Mouse (Mus musculus) lung, adult 2 months (tissue): Measurements from ENCODE around the gene Pkm. TPM values are rescaled to one million over a fixed set of nuclear protein-coding genes. Genes with fewer than 3 reads are reported as not detected.

Experiments used
- DNase-seq: peaks from one replicate; pipeline ENCODE4 v3.0.0; 2022
- H3K4me1 ChIP-seq: fragments of 200-500 bp; 2 replicates; pipeline ENCODE4 v1.6.1; 2011; ENCODE audit warnings: low read length; ENCODE audit not compliant: control insufficient read depth, insufficient read depth
- H3K4me3 ChIP-seq: fragments of 200-500 bp; replicated peaks from 2 replicates; pipeline ENCODE3; 2011; ENCODE audit warnings: low read depth, mild to moderate bottlenecking, control low read depth, low read length; ENCODE audit errors: extremely low read depth
- CTCF ChIP-seq: fragments of 200-500 bp; IDR thresholded peaks from 2 replicates; pipeline ENCODE4 v1.5.1; 2011; ENCODE audit warnings: mild to moderate bottlenecking, low read length, control low read depth; ENCODE audit not compliant: insufficient read depth
- POLR2A ChIP-seq: fragments of 200-500 bp; IDR thresholded peaks from 2 replicates; pipeline ENCODE4 v1.6.1; 2011; ENCODE audit warnings: low read depth, mild to moderate bottlenecking, control low read depth, low read length, borderline replicate concordance; ENCODE audit errors: extremely low read depth
- WGBS: fragments of 180-500 bp; shearing (Covaris S2); methylation state at CpG from one replicate; pipeline ENCODE4 v1.1.7; 2018; 5-methylcytosine and 5-hydroxymethylcytosine counted together
- polyA plus RNA-seq: library from polyadenylated mRNA; depleted of rRNA; stranded (reverse); fragments of >200 nt; gene quantifications from 2 replicates; pipeline ENCODE4 v1.2.3, GENCODE M21; 2012

Pkm gene
- polyA plus RNA-seq, 1 experiment = 708 TPM

DNA sequence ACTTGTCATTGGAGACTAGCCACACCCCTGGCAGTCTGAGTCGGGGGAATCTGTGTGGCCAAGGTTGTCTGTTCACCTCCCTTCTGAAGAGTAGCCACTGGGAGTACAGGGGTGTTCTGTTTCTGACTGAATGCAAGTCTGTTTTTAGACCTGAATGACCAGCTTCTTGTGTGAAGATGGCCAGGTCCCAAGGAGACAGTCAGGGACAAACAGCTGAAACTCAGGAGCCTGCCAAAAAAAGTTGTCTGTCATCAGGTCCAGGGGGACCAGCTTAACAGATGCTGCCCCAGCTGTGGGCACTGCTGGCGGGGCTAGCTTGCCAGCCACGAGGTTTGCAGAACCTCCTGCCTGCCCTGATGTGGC, 39.3 kb downstream of the Pkm start:
- peaks cover 13% of the 10 kb centered on the region for H3K4me1 ChIP-seq
- TF ChIP-seq CTCF = no peak
- TF ChIP-seq POLR2A = no peak
- H3K4me3 ChIP-seq = no peak overlapping the region
- peak; percentile 31 for DNase-seq
- 24% methylated on average over 3 of the region's 3 CpGs for WGBS

DNA sequence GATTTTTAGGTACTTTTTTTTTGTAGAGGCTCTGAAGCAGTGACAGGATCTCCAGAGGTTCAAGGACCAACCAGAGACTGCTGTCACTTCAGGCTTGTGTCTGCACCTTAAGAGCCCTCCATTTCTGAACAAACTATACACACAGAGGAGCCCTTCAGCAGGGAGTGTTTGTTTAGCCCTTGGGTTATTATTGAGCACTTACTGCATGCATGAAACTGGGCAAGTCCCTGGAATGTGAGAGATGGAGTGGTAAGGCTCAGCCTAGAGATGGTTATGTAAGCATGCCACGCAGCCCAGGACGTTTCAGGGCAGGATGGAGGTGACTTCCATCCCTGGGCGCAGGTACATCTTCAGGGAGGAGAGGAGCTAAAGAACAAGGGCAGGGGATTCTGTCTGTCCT, 40.2 kb downstream of the Pkm start:
- peaks cover 16% of the 10 kb centered on the region for H3K4me1 ChIP-seq
- peak; percentile 67 for DNase-seq
- TF ChIP-seq POLR2A = peak; percentile 32; the same call in 1 of the 2 replicates
- no peak for TF ChIP-seq CTCF
- 71% methylated on average over 3 of the region's 3 CpGs for WGBS
- no peak overlapping the region for H3K4me3 ChIP-seq

DNA sequence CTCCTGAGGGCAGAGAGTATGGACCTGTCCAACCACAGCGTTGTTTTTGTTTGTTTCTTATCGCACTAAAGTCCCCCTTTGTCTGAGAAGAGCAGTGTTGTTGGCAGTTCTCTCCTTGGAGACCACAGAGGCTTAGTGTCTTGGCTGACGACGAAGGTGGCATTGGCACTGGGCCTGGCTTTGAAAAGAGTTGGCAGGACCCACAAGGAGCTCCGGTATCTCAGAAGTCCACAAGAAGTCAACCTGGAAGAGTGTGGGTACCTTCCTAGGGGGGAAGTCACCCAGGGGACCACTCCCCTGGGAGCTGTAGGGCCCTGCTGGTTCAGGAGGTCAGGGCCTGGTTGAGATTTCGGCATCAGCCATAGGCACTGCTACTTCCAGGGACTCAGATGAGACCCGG, 44.9 kb downstream of the Pkm start:
- 43% methylated on average over 7 of the region's 7 CpGs for WGBS
- no peak for TF ChIP-seq CTCF
- no peak for TF ChIP-seq POLR2A
- peaks cover 3% of the 10 kb centered on the region; the same call in 1 of the 2 replicates for H3K4me1 ChIP-seq
- peak; percentile 58 for DNase-seq
- H3K4me3 ChIP-seq = no peak overlapping the region

DNA sequence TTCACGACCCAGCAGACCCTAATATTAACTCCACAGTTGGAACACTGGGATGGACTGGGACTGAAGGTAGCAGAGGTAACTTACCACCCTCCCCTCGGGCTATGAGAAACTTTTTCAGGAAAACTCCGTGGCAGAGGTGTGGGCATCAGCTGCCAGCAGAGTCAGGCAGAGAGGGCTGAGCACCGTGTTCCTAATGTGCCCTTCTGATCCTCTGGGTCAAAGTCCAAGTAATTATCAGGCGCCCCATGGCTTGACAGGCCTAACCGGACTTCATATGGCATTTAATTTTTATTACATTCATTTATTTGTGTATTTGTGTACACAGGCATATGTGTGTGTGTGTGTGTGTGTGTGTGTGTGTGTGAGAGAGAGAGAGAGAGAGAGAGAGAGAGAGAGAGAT, 46.9 kb downstream of the Pkm start:
- DNase-seq = no peak
- no peak overlapping the region for H3K4me3 ChIP-seq
- peaks cover 12% of the 10 kb centered on the region for H3K4me1 ChIP-seq
- 69% methylated on average over 6 of the region's 6 CpGs for WGBS
- TF ChIP-seq POLR2A = no peak

DNA sequence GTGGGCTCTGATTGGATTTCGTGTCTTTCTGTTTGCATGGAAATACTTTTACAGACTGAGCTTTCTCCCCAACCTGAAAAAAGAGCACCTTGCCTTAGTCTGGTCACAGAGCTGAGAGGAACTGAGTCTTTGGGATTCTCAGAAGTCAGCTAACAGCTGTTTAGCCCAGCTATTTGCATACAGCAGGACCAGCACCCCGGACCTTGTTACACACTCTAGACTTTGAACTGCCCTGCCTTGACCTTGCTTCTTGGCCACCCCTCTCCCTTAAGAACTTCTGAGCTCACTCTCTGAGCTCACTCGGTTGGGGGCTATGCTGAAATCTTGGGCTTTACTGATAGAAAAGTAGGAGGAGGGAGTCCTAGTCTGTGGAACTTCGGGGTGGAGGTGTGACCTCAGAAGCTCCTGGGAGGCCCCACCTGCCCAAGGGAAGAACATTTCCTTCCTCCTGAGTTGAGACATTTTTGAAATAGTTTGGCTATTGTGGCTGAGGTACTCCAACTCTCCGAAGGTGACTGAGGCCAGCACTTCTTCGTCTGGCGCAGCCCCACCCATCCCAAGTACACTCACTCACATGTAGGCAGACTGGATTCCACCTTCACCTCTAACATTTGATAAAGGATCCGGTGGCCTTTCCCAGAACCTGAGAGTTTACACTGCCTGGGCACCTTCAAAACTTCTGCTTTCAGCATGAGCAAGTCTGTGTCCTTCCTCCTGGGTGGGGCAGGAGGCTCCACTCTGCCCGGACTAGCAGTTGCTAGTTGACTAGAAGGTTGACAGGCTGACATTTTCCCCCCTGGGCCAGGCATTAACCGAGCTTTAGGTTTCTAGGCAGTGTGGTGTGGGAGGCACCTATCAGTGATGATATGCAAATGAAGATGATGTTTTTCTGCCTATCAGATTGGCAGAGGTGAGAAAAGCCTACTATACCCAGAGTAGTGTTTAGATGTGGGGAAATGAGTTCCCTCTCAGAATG, 51.0 kb downstream of the Pkm start:
- peak; percentile 29 for DNase-seq
- WGBS = 43% methylated on average over 10 of the region's 10 CpGs
- no peak for TF ChIP-seq POLR2A
- TF ChIP-seq CTCF = no peak

DNA sequence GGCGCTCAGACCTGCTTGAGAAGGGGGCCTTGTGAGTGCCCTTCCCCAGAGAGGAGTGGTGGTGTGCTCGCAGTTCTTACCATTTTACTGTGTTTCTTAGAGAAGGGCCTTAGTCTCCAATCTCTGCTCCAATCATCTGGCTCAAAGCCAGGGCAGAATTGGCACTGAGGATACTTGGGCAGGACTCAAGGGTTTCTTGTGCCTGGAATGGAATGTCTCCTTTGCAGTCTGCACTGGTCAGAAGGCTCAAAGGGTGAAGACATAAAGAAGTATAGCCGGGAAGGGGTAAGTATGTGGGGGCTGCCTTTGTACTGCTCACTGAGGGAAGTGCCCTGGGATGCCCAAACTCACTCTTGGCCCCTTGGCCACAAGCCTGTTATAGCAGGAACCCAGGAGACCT, 53.1 kb downstream of the Pkm start:
- 42% methylated on average over 3 of the region's 3 CpGs for whole genome bisulfite sequencing
- TF ChIP-seq CTCF (no peak), POLR2A (peak; percentile 24; the same call in 1 of the 2 replicates)
- H3K4me1 ChIP-seq = peaks cover 18% of the 10 kb centered on the region
- H3K4me3 ChIP-seq = no peak overlapping the region
- DNase-seq = peak; percentile 80

More for the DNA sequence above, 51.0 kb downstream of the Pkm start:
- peaks cover 18% of the 10 kb centered on the region for H3K4me1 ChIP-seq
- no peak overlapping the region for H3K4me3 ChIP-seq

DNA sequence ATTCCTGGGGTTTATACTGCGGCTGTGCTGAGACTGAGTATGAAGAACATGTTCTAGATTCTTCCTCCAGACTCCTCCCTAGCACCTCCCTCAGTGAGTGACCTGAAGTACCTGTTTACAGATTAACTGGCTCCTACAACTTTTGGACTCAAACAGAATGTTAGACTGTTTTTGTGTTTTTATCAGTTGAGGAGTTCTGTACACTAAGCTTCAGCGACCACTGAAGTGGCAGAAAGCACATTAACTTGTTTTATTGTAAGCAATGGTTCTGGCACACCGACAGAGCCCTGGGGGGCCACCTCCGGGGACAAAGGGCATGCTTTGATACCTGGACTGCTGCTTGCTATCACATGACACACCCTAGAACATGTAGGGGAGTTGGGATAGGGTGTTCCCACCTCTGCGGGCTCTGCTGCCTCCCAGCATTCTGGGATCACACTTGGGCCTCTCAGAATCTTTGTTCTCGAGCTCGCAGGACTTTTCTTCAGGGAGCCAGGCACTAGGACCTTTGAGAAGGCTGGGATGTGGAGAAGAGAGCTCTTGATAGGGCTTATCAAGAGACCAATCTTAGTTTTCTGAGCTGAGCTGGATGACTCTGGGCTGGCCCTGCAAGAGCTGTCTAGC, 60.2 kb downstream of the Pkm start:
- peak; percentile 55 for DNase-seq
- TF ChIP-seq CTCF (0 out of 2 replicates have a peak, but pooled peaks have one; percentile 7), POLR2A (no peak)
- no peak overlapping the region for H3K4me3 ChIP-seq
- WGBS = 51% methylated on average over 7 of the region's 7 CpGs
- H3K4me1 ChIP-seq = peaks cover 9% of the 10 kb centered on the region

DNA sequence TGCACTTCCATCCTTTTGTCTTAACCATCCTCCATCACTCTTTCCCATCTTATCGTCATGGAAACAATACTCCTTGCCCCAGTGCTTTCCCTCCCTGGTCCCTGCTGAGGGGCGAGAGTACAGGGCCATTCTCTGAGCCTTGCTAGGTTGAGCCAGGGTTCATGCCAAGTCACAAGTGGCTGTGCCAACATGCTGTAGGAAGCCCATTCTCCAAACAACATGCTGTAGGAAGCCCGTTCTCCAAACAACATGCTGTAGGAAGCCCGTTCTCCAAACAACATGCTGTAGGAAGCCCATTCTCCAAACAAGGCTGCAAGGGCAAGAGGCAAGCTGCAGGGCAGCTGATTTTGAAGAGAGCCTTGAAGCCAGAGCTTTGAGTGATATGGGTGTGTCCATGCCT, 62.1 kb downstream of the Pkm start:
- no peak overlapping the region for H3K4me3 ChIP-seq
- 35% methylated on average over 4 of the region's 4 CpGs for WGBS
- peaks cover 9% of the 10 kb centered on the region for H3K4me1 ChIP-seq
- DNase-seq = peak; percentile 14
- TF ChIP-seq CTCF (no peak), POLR2A (no peak)

DNA sequence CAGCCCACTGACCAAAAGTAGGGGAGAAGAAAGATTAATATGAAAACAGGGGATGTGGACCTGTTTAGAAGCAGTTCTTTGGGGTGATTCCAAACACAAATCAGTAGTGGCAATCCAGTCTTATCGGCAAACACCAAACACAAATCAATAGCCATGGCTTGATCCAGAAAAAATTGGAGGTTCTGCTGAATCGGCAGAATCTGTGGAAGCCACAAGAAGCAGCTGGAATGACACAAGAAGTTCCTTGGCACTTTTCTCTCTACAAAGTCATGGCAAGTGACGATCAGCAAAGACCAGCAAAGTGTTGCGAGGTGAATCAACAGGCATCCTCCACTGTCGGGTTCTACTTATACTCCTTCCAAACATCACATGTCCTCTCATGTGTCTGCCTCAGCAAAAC, 65.0 kb downstream of the Pkm start:
- H3K4me1 ChIP-seq = peaks cover 4% of the 10 kb centered on the region; the same call in 1 of the 2 replicates
- WGBS = 70% methylated on average over 5 of the region's 5 CpGs
- no peak for TF ChIP-seq CTCF
- no peak for TF ChIP-seq POLR2A
- no peak for DNase-seq
- no peak overlapping the region for H3K4me3 ChIP-seq

DNA sequence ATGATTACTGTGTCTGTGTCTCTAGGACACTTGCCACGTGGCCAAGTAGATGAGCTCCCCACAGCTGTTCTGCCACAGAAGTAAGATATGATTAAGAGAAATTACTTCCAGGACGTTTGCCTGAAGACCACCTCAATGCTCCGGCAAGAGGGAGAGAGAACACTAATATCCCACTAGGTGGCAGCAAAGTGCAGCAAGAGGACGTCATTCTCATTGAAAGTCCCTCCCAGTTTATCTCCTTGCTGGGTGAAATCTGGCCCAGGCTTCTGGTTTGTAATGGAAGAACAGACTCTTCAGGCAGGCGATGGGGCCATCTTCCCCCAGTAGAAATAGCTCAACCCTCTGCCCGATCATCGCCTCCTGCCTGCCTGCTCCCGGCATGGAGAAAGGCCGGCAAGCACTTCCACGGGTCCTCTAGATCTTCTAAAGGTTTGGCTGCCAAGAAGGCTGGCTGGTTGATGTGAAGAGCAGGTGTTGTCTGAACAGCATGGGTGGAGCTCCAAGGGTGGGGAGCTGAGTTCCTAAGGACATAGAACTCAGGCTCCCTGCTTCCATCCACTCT, 67.0 kb downstream of the Pkm start:
- peak; percentile 68 for TF ChIP-seq CTCF
- no peak for TF ChIP-seq POLR2A
- DNase-seq = peak; percentile 67
- no peak overlapping the region for H3K4me3 ChIP-seq
- WGBS = 12% methylated on average over 10 of the region's 10 CpGs
- H3K4me1 ChIP-seq = no peaks in the 10 kb centered on the region; the same call in 1 of the 2 replicates
